ENCODE assay signal across 8 mouse cellular contexts in the genomic region with DNA sequence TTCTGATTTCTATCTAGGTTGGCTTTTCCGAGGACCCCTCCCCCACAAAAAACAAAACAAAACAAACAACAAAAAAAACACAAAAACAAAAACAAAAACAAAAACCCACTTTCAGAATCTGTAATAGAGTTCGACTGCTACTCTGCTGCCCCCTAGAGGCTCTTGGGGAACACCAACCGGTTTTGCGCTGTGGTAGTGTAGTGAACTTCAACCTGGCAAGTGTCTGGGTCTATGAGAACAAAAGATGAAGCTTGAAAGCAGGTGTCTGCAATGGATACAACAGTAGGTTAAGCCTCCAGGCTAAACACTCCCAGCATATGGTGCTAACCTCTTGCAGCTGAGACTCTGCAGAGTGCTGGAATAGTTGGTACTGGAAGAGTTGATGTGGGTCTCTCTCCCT. TPM values are rescaled to one million over a fixed set of nuclear protein-coding genes. Genes with fewer than 3 reads are reported as not detected.
DNase-seq lines count a peak whose midpoint lies in the region; ATAC-seq lines count a peak whose summit lies in the region.

No protein-coding gene starts in this region.

- H3K36me3 ChIP-seq in forebrain, embryonic 14.5 days (ENCODE audit: control insufficient read depth, insufficient read depth, low read length), result no peaks in the 10 kb centered on the region
- H3K36me3 ChIP-seq in midbrain, embryonic 12.5 days, result no peaks in the 10 kb centered on the region

- no peak overlapping the region for H3K27ac ChIP-seq in forebrain, embryonic 14.5 days (ENCODE audit: low read depth, low read length)
- no peak overlapping the region for H3K27ac ChIP-seq in midbrain, embryonic 12.5 days (replicated peaks)

- H3K9ac ChIP-seq in forebrain, embryonic 14.5 days (ENCODE audit: low read length), result no peak overlapping the region
- no peak overlapping the region for H3K9ac ChIP-seq in midbrain, embryonic 12.5 days (replicated peaks)

- no peaks in the 10 kb centered on the region for H3K27me3 ChIP-seq in forebrain, embryonic 14.5 days (replicated peaks; ENCODE audit: control insufficient read depth, insufficient read depth, low read length)
- H3K27me3 ChIP-seq in midbrain, embryonic 12.5 days, result no peaks in the 10 kb centered on the region

- intact Hi-C loops in gastrocnemius, postnatal 36 days (cut with DNase I), result loop anchor here (2.0 kb wide), 1 partner anchor 200 kb away; no protein-coding TSS in a partner anchor

- no peak overlapping the region for H3K4me3 ChIP-seq in forebrain, embryonic 14.5 days (ENCODE audit: low read depth, low read length)
- H3K4me3 ChIP-seq in midbrain, embryonic 12.5 days, result no peak overlapping the region

- no peak overlapping the region for H3K4me2 ChIP-seq in forebrain, embryonic 14.5 days (ENCODE audit: low read length)
- no peak overlapping the region for H3K4me2 ChIP-seq in midbrain, embryonic 12.5 days (replicated peaks)

- no peaks in the 10 kb centered on the region for H3K4me1 ChIP-seq in forebrain, embryonic 14.5 days (ENCODE audit: control insufficient read depth, insufficient read depth, low read length)
- no peaks in the 10 kb centered on the region for H3K4me1 ChIP-seq in midbrain, embryonic 12.5 days

- 2% methylated on average over 4 of the region's 4 CpGs for WGBS in forebrain, embryonic 14.5 days
- WGBS in midbrain, embryonic 12.5 days, result 5% methylated on average over 4 of the region's 4 CpGs

- peak; percentile 38 for DNase-seq in gastrocnemius, postnatal 10 days
- no peak for DNase-seq in gastrocnemius, postnatal 36 days
- DNase-seq in 416B (ENCODE audit: low read depth), result peak; percentile 31
- DNase-seq in forebrain, embryonic 14.5 days (ENCODE audit: low spot score), result peak; percentile 75
- DNase-seq in layer of hippocampus, adult 9-11 months, result peak; percentile 9
- no peak for DNase-seq in spleen, postnatal 10 days (ENCODE audit: low spot score in 2 of 2)

- H3K9me3 ChIP-seq in forebrain, embryonic 14.5 days (replicated peaks; ENCODE audit: control insufficient read depth, low read length), result no peaks in the 10 kb centered on the region
- no peaks in the 10 kb centered on the region for H3K9me3 ChIP-seq in midbrain, embryonic 12.5 days

- ATAC-seq in cerebellum, adult (ENCODE audit: insufficient number of reproducible peaks, low FRiP score, low TSS enrichment), result peak; percentile 70
- peak; percentile 50; the same call in 1 of the 2 replicates for ATAC-seq in forebrain, embryonic 14.5 days
- ATAC-seq in midbrain, embryonic 12.5 days (ENCODE audit: low FRiP score, low read depth), result peak; percentile 49; the same call in 1 of the 2 replicates

RNA-seq across cellular contexts. Expression of a gene that starts 40.2 kb away (rescaled TPM):
- total RNA-seq in gastrocnemius, postnatal 10 days (2021), result 1 to 10 TPM in 1 of 2 experiments, under 1 TPM in 1; 0.52 to 2.1 TPM
- under 1 TPM in 1 of 2 experiments, not detected in 1; 0.15 TPM for total RNA-seq in gastrocnemius, postnatal 36 days (2021)
- 16.1 and 21.2 TPM in 2 replicates for polyA plus RNA-seq in forebrain, embryonic 14.5 days (2014; fragmentation: Nextera tagmentation; extraction: Ambion mirVana)
- polyA plus RNA-seq in midbrain, embryonic 12.5 days (2016; fragmentation: Nextera tagmentation; extraction: Ambion mirVana), result 5.8 TPM in 2 replicates

Comparison
In these comparisons a context has a peak if more than half of its experiments do, and no peak if none do; other contexts are left out.
1. DNase-seq: peak in gastrocnemius, postnatal 10 days (single experiment), 416B (single experiment), forebrain, embryonic 14.5 days (single experiment) and layer of hippocampus, adult 9-11 months (single experiment); none in gastrocnemius, postnatal 36 days (0 of 2) and spleen, postnatal 10 days (0 of 2).
2. Peak in every context shown above with its lines, with median percentiles within 50 percentile points of each other: ATAC-seq.